Mouse (Mus musculus): ENCODE measurements at regions not wholly inside any gene's neighbourhood (a gene's known extent, or its start where the extent isn't known, plus 50 kb on each side); places are given as distances from the start of the nearest gene placed in this dataset.
A peak's percentile ranks its signal among the peaks of the same experiment; 100 is the strongest.

GRCm38 (mm10) chr12:6930726-6931125 lies 1046.7 kb upstream of the Apob start:
- peak; percentile 11 to 27 for DNase-seq (ENCODE audit: low spot score in 2 of 2)

- DNase-seq (ENCODE audit: low spot score in 2 of 2) = no peak
Observed at GRCm38 (mm10) chr12:6956638-6957037, 1020.8 kb upstream of the Apob start.

GRCm38 (mm10) chr12:6984664-6985063 lies 992.8 kb upstream of the Apob start:
- no peak for DNase-seq (ENCODE audit: low spot score in 2 of 2)

- peak; percentile 31 to 67 for DNase-seq (ENCODE audit: low spot score in 2 of 2)
Observed at GRCm38 (mm10) chr12:7028447-7028846, 949.0 kb upstream of the Apob start.

GRCm38 (mm10) chr12:7029396-7030065 lies 947.9 kb upstream of the Apob start:
- no peak for DNase-seq (ENCODE audit: low spot score in 2 of 2)

GRCm38 (mm10) chr12:7050791-7051190 lies 926.7 kb upstream of the Apob start:
- peak in 1 of 2 experiments; percentile 8 for DNase-seq (ENCODE audit: low spot score in 2 of 2)

GRCm38 (mm10) chr12:7054575-7054974 lies 922.9 kb upstream of the Apob start:
- no peak for DNase-seq (ENCODE audit: low spot score in 2 of 2)

GRCm38 (mm10) chr12:7094582-7094981 lies 882.9 kb upstream of the Apob start:
- DNase-seq (ENCODE audit: low spot score in 2 of 2) = peak; percentile 10 to 12

GRCm38 (mm10) chr12:7095440-7095839 lies 882.0 kb upstream of the Apob start:
- no peak for DNase-seq (ENCODE audit: low spot score in 2 of 2)

GRCm38 (mm10) chr12:7096221-7096620 lies 881.2 kb upstream of the Apob start:
- no peak for DNase-seq (ENCODE audit: low spot score in 2 of 2)

- DNase-seq (ENCODE audit: low spot score in 2 of 2) = no peak
Observed at GRCm38 (mm10) chr12:7139044-7139443, 838.4 kb upstream of the Apob start.

All from left cerebral cortex, adult 18-20 months (tissue).